Comparison of ENCODE assay signal across 17 mouse cellular contexts in genomic region chr17:56330345-56330744, GRCm38 (mm10). TPM values are rescaled to one million over a fixed set of nuclear protein-coding genes. Genes with fewer than 3 reads are reported as not detected.
DNase-seq lines count a peak whose midpoint lies in the region; ATAC-seq lines count a peak whose summit lies in the region.
"Had no signal": no experiment of that assay in that cellular context is flagged by ENCODE, and none has a peak within 500 bp of the region (broad histone marks: within the 10 kb centered on the region; RNA-seq: fewer than 3 reads in every experiment).

No protein-coding gene starts in this region.

- H3K4me1 ChIP-seq in heart, embryonic 16.5 days (ENCODE audit: control insufficient read depth, insufficient read depth, low read length) = peaks cover 47% of the 10 kb centered on the region
- peaks cover 59% of the 10 kb centered on the region for H3K4me1 ChIP-seq in heart, embryonic 12.5 days (replicated peaks)
- H3K4me1 ChIP-seq in midbrain, embryonic 16.5 days (ENCODE audit: control insufficient read depth, insufficient read depth, low read length) = peaks cover 35% of the 10 kb centered on the region
- peaks cover 16% of the 10 kb centered on the region for H3K4me1 ChIP-seq in midbrain, embryonic 11.5 days (ENCODE audit: control insufficient read depth, insufficient read depth, low read length)
- peaks cover 60% of the 10 kb centered on the region for H3K4me1 ChIP-seq in embryonic facial prominence, embryonic 15.5 days

- no peak for ATAC-seq in heart, embryonic 16.5 days (replicated peaks; ENCODE audit: extremely low read depth, insufficient read depth, low FRiP score)
- no peak for ATAC-seq in heart, embryonic 12.5 days (ENCODE audit: insufficient number of reproducible peaks, low FRiP score)
- ATAC-seq in midbrain, embryonic 16.5 days = no peak
- ATAC-seq in midbrain, embryonic 11.5 days (ENCODE audit: low FRiP score) = no peak
- no peak for ATAC-seq in embryonic facial prominence, embryonic 15.5 days (ENCODE audit: insufficient number of reproducible peaks, low FRiP score, low TSS enrichment, low read depth)
- no peak for ATAC-seq in granulocyte monocyte progenitor cell, adult 5-6 weeks (replicated peaks; ENCODE audit: poor library complexity, severe bottlenecking)
- ATAC-seq: midbrain, embryonic 15.5 days had no signal

- H3K9me3 ChIP-seq in heart, embryonic 16.5 days (replicated peaks; ENCODE audit: control insufficient read depth, low read length) = no peaks in the 10 kb centered on the region
- H3K9me3 ChIP-seq in heart, embryonic 12.5 days (replicated peaks) = no peaks in the 10 kb centered on the region
- H3K9me3 ChIP-seq in midbrain, embryonic 16.5 days (replicated peaks; ENCODE audit: control insufficient read depth, low read length, poor library complexity, severe bottlenecking) = no peaks in the 10 kb centered on the region
- no peaks in the 10 kb centered on the region for H3K9me3 ChIP-seq in midbrain, embryonic 11.5 days (ENCODE audit: control insufficient read depth, low read length)
- no peaks in the 10 kb centered on the region for H3K9me3 ChIP-seq in embryonic facial prominence, embryonic 15.5 days (replicated peaks)
- H3K9me3 ChIP-seq: midbrain, embryonic 15.5 days had no signal

- no peak overlapping the region for H3K9ac ChIP-seq in heart, embryonic 16.5 days (ENCODE audit: low read length)
- H3K9ac ChIP-seq in heart, embryonic 12.5 days = no peak overlapping the region
- peak overlapping the region; percentile 14; the same call in 1 of the 2 replicates for H3K9ac ChIP-seq in midbrain, embryonic 16.5 days (ENCODE audit: low read depth, low read length)
- no peak overlapping the region for H3K9ac ChIP-seq in midbrain, embryonic 11.5 days (ENCODE audit: low read length)
- no peak overlapping the region for H3K9ac ChIP-seq in embryonic facial prominence, embryonic 15.5 days
- H3K9ac ChIP-seq: midbrain, embryonic 15.5 days had no signal

- no peak overlapping the region for H3K4me3 ChIP-seq in heart, embryonic 16.5 days (ENCODE audit: low read length)
- no peak overlapping the region for H3K4me3 ChIP-seq in heart, embryonic 12.5 days
- H3K4me3 ChIP-seq in midbrain, embryonic 16.5 days (ENCODE audit: low read depth, low read length) = no peak overlapping the region
- H3K4me3 ChIP-seq in midbrain, embryonic 11.5 days (ENCODE audit: low read depth, low read length) = no peak overlapping the region
- no peak overlapping the region for H3K4me3 ChIP-seq in embryonic facial prominence, embryonic 15.5 days (replicated peaks)
- H3K4me3 ChIP-seq: midbrain, embryonic 15.5 days had no signal

- H3K27ac ChIP-seq in heart, embryonic 16.5 days (ENCODE audit: low read length) = peak overlapping the region; percentile 7; the same call in 1 of the 2 replicates
- H3K27ac ChIP-seq in heart, embryonic 12.5 days (ENCODE audit: poor library complexity, severe bottlenecking) = no peak overlapping the region
- H3K27ac ChIP-seq in midbrain, embryonic 16.5 days (ENCODE audit: low read length) = no peak overlapping the region
- no peak overlapping the region for H3K27ac ChIP-seq in midbrain, embryonic 11.5 days (ENCODE audit: low read depth, low read length)
- H3K27ac ChIP-seq in embryonic facial prominence, embryonic 15.5 days (replicated peaks) = peak overlapping the region; percentile 1; the same call in 1 of the 2 replicates
- H3K27ac ChIP-seq: midbrain, embryonic 15.5 days had no signal

- H3K36me3 ChIP-seq in heart, embryonic 16.5 days (ENCODE audit: control insufficient read depth, insufficient read depth) = no peaks in the 10 kb centered on the region
- no peaks in the 10 kb centered on the region; the same call in 1 of the 2 replicates for H3K36me3 ChIP-seq in heart, embryonic 12.5 days
- H3K36me3 ChIP-seq in midbrain, embryonic 16.5 days (ENCODE audit: control insufficient read depth, insufficient read depth, low read length) = no peaks in the 10 kb centered on the region
- H3K36me3 ChIP-seq in midbrain, embryonic 11.5 days (ENCODE audit: control insufficient read depth, insufficient read depth, low read length) = no peaks in the 10 kb centered on the region
- no peaks in the 10 kb centered on the region for H3K36me3 ChIP-seq in embryonic facial prominence, embryonic 15.5 days
- H3K36me3 ChIP-seq: midbrain, embryonic 15.5 days had no signal

- WGBS in heart, embryonic 16.5 days = 73% methylated on average over 3 of the region's 3 CpGs
- 76% methylated on average over 3 of the region's 3 CpGs for WGBS in heart, embryonic 12.5 days
- 84% methylated on average over 3 of the region's 3 CpGs for WGBS in midbrain, embryonic 16.5 days
- 81% methylated on average over 3 of the region's 3 CpGs for WGBS in midbrain, embryonic 11.5 days
- 74% methylated on average over 3 of the region's 3 CpGs for WGBS in embryonic facial prominence, embryonic 15.5 days

- H3K27me3 ChIP-seq in heart, embryonic 16.5 days (ENCODE audit: control insufficient read depth, insufficient read depth, low read length) = no peaks in the 10 kb centered on the region
- H3K27me3 ChIP-seq in heart, embryonic 12.5 days (replicated peaks) = no peaks in the 10 kb centered on the region
- no peaks in the 10 kb centered on the region for H3K27me3 ChIP-seq in midbrain, embryonic 16.5 days (ENCODE audit: control insufficient read depth, insufficient read depth, low read depth, low read length)
- no peaks in the 10 kb centered on the region for H3K27me3 ChIP-seq in midbrain, embryonic 11.5 days (ENCODE audit: control insufficient read depth, insufficient read depth, low read length)
- no peaks in the 10 kb centered on the region for H3K27me3 ChIP-seq in embryonic facial prominence, embryonic 15.5 days
- H3K27me3 ChIP-seq: midbrain, embryonic 15.5 days had no signal

- no peak for DNase-seq in midbrain, embryonic 11.5 days (ENCODE audit: low spot score, missing footprints)
- DNase-seq in thymus, postnatal 14 days = peak; percentile 60
- DNase-seq in urinary bladder, adult 2 months (ENCODE audit: low spot score) = no peak
- DNase-seq: cerebellum, adult 2 months; gastrocnemius, postnatal 10 days; heart, postnatal 36 days; lung, postnatal 10 days had no signal

- H3K4me2 ChIP-seq in heart, embryonic 16.5 days (ENCODE audit: low read depth, low read length) = no peak overlapping the region
- no peak overlapping the region for H3K4me2 ChIP-seq in heart, embryonic 12.5 days
- H3K4me2 ChIP-seq in midbrain, embryonic 16.5 days (ENCODE audit: low read length) = no peak overlapping the region
- H3K4me2 ChIP-seq in midbrain, embryonic 11.5 days = no peak overlapping the region
- H3K4me2 ChIP-seq in embryonic facial prominence, embryonic 15.5 days (replicated peaks) = no peak overlapping the region
- H3K4me2 ChIP-seq: midbrain, embryonic 15.5 days had no signal

RNA-seq across cellular contexts. Expression of gene Kdm4b, which starts 4.5 kb away (rescaled TPM):
- 23.8 and 33.0 TPM in 2 replicates for polyA plus RNA-seq in heart, embryonic 16.5 days (2015; fragmentation: Nextera tagmentation; extraction: Ambion mirVana)
- polyA plus RNA-seq in heart, embryonic 12.5 days (2016; fragmentation: Nextera tagmentation; extraction: Ambion mirVana) = 34.3 and 37.1 TPM in 2 replicates
- 63.7 and 75.3 TPM in 2 replicates for polyA plus RNA-seq in midbrain, embryonic 16.5 days (2015; fragmentation: Nextera tagmentation; extraction: Ambion mirVana)
- 33.3 and 39.6 TPM in 2 replicates for polyA plus RNA-seq in midbrain, embryonic 11.5 days (2014; fragmentation: Nextera tagmentation; extraction: Ambion mirVana)
- polyA plus RNA-seq in embryonic facial prominence, embryonic 15.5 days (2015; fragmentation: Nextera tagmentation; extraction: Ambion mirVana) = 40.1 and 43.6 TPM in 2 replicates
- polyA plus RNA-seq in urinary bladder, adult 2 months (2012; rRNA removed) = 23.7 and 31.1 TPM in 2 replicates
- total RNA-seq in granulocyte monocyte progenitor cell, adult 5-6 weeks (2014; fragmentation: Nextera tagmentation) = 7.7 and 13.3 TPM in 2 replicates
- 5.7 and 8.9 TPM in 2 replicates for total RNA-seq in granulocyte monocyte progenitor cell, adult 5-6 weeks (2017)

RNA-seq across cellular contexts. Expression of gene Uhrf1, which starts 27.2 kb away (rescaled TPM):
- 76.6 and 94.0 TPM in 2 replicates for polyA plus RNA-seq in heart, embryonic 16.5 days (2015; fragmentation: Nextera tagmentation; extraction: Ambion mirVana)
- 88.4 and 91.2 TPM in 2 replicates for polyA plus RNA-seq in heart, embryonic 12.5 days (2016; fragmentation: Nextera tagmentation; extraction: Ambion mirVana)
- 11.6 and 15.6 TPM in 2 replicates for polyA plus RNA-seq in midbrain, embryonic 16.5 days (2015; fragmentation: Nextera tagmentation; extraction: Ambion mirVana)
- 123 and 138 TPM in 2 replicates for polyA plus RNA-seq in midbrain, embryonic 11.5 days (2014; fragmentation: Nextera tagmentation; extraction: Ambion mirVana)
- polyA plus RNA-seq in embryonic facial prominence, embryonic 15.5 days (2015; fragmentation: Nextera tagmentation; extraction: Ambion mirVana) = 110 and 113 TPM in 2 replicates
- 4.6 and 5.3 TPM in 2 replicates for polyA plus RNA-seq in urinary bladder, adult 2 months (2012; rRNA removed)
- 149 and 159 TPM in 2 replicates for total RNA-seq in granulocyte monocyte progenitor cell, adult 5-6 weeks (2014; fragmentation: Nextera tagmentation)
- 168 and 171 TPM in 2 replicates for total RNA-seq in granulocyte monocyte progenitor cell, adult 5-6 weeks (2017)

RNA-seq across cellular contexts. Expression of gene Arrdc5, which starts 30.3 kb away (rescaled TPM):
- 0.21 TPM in 1 of 2 replicates, not detected in the other for polyA plus RNA-seq in heart, embryonic 16.5 days (2015; fragmentation: Nextera tagmentation; extraction: Ambion mirVana)
- not detected in 2 replicates for polyA plus RNA-seq in heart, embryonic 12.5 days (2016; fragmentation: Nextera tagmentation; extraction: Ambion mirVana)
- polyA plus RNA-seq in midbrain, embryonic 16.5 days (2015; fragmentation: Nextera tagmentation; extraction: Ambion mirVana) = not detected in 2 replicates
- not detected in 2 replicates for polyA plus RNA-seq in midbrain, embryonic 11.5 days (2014; fragmentation: Nextera tagmentation; extraction: Ambion mirVana)
- 0.33 TPM in 1 of 2 replicates, not detected in the other for polyA plus RNA-seq in embryonic facial prominence, embryonic 15.5 days (2015; fragmentation: Nextera tagmentation; extraction: Ambion mirVana)
- polyA plus RNA-seq in urinary bladder, adult 2 months (2012; rRNA removed) = not detected in 2 replicates
- not detected in 2 replicates for total RNA-seq in granulocyte monocyte progenitor cell, adult 5-6 weeks (2014; fragmentation: Nextera tagmentation)
- not detected in 2 replicates for total RNA-seq in granulocyte monocyte progenitor cell, adult 5-6 weeks (2017)
- total RNA-seq: gastrocnemius, postnatal 10 days; heart, postnatal 36 days; liver, adult 2 months had no signal
- polyA plus RNA-seq: cerebellum, adult 2 months; forebrain, embryonic 11.5 days; kidney, embryonic 16.5 days; liver, adult 2 months; midbrain, embryonic 15.5 days; small intestine, adult 2 months had no signal

RNA-seq across cellular contexts. Expression of gene Plin3, which starts 37.7 kb away (rescaled TPM):
- 79.3 and 89.4 TPM in 2 replicates for polyA plus RNA-seq in heart, embryonic 16.5 days (2015; fragmentation: Nextera tagmentation; extraction: Ambion mirVana)
- polyA plus RNA-seq in heart, embryonic 12.5 days (2016; fragmentation: Nextera tagmentation; extraction: Ambion mirVana) = 59.1 and 60.0 TPM in 2 replicates
- 10.7 and 12.3 TPM in 2 replicates for polyA plus RNA-seq in midbrain, embryonic 16.5 days (2015; fragmentation: Nextera tagmentation; extraction: Ambion mirVana)
- 27.5 and 34.0 TPM in 2 replicates for polyA plus RNA-seq in midbrain, embryonic 11.5 days (2014; fragmentation: Nextera tagmentation; extraction: Ambion mirVana)
- 89.5 and 92.6 TPM in 2 replicates for polyA plus RNA-seq in embryonic facial prominence, embryonic 15.5 days (2015; fragmentation: Nextera tagmentation; extraction: Ambion mirVana)
- 34.6 and 43.6 TPM in 2 replicates for polyA plus RNA-seq in urinary bladder, adult 2 months (2012; rRNA removed)
- total RNA-seq in granulocyte monocyte progenitor cell, adult 5-6 weeks (2014; fragmentation: Nextera tagmentation) = 17.0 and 19.3 TPM in 2 replicates
- total RNA-seq in granulocyte monocyte progenitor cell, adult 5-6 weeks (2017) = 29.0 and 29.2 TPM in 2 replicates

RNA-seq across cellular contexts. Expression of gene Ticam1, which starts 53.8 kb away (rescaled TPM):
- polyA plus RNA-seq in heart, embryonic 16.5 days (2015; fragmentation: Nextera tagmentation; extraction: Ambion mirVana) = 7.6 and 8.6 TPM in 2 replicates
- polyA plus RNA-seq in heart, embryonic 12.5 days (2016; fragmentation: Nextera tagmentation; extraction: Ambion mirVana) = 8.6 and 9.5 TPM in 2 replicates
- 1.3 TPM in 2 replicates for polyA plus RNA-seq in midbrain, embryonic 16.5 days (2015; fragmentation: Nextera tagmentation; extraction: Ambion mirVana)
- polyA plus RNA-seq in midbrain, embryonic 11.5 days (2014; fragmentation: Nextera tagmentation; extraction: Ambion mirVana) = 1.7 and 2.6 TPM in 2 replicates
- polyA plus RNA-seq in embryonic facial prominence, embryonic 15.5 days (2015; fragmentation: Nextera tagmentation; extraction: Ambion mirVana) = 6.7 and 7.4 TPM in 2 replicates
- polyA plus RNA-seq in urinary bladder, adult 2 months (2012; rRNA removed) = 8.7 and 10.0 TPM in 2 replicates
- 8.2 and 14.5 TPM in 2 replicates for total RNA-seq in granulocyte monocyte progenitor cell, adult 5-6 weeks (2014; fragmentation: Nextera tagmentation)
- 2.7 and 6.1 TPM in 2 replicates for total RNA-seq in granulocyte monocyte progenitor cell, adult 5-6 weeks (2017)

Comparison
In these comparisons a context has a peak if more than half of its experiments do, and no peak if none do; other contexts are left out.
1. H3K27ac ChIP-seq: peak in heart, embryonic 16.5 days (single experiment) and embryonic facial prominence, embryonic 15.5 days (single experiment); none in heart, embryonic 12.5 days (single experiment), midbrain, embryonic 16.5 days (single experiment) and midbrain, embryonic 11.5 days (single experiment).